Mouse (Mus musculus): ENCODE results near the gene Fam161b.
"Not testable (repeated sequence)": the region's sequence is repeated elsewhere in the genome, so short reads cannot be mapped to it uniquely, and the experiment has no call there.

Gene Fam161b

DNA sequence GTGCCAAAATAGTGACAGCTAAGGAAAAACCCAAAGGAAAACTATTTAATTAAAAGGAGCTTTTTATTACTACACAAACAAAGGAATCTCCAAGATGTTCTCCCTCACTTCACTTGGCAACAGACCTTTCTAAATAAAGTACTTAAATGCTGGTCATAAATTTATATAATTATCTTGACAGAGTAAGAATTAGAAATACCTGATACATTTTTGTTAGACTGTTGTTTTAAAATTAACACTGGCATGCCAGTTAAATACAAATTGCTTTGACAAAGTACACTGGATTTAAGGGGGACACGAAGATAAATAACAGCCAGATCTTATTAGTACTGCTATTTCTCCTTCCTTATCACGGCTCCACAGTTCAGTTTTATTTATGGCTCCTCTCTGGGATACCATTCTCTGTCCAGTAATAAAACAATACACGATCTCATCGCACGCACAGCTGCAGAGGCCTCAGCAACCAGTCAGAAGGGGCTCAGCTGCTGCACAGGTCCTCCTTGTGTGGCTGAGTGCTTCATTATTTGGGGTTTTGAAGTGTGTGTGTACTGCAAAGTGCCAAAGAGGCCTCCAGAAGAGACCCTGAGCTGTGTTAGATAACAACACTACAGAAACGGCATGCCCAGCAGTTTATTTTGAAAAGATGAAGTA, 12.3 kb upstream of the Fam161b start:
- no peak for DNase-seq

DNA sequence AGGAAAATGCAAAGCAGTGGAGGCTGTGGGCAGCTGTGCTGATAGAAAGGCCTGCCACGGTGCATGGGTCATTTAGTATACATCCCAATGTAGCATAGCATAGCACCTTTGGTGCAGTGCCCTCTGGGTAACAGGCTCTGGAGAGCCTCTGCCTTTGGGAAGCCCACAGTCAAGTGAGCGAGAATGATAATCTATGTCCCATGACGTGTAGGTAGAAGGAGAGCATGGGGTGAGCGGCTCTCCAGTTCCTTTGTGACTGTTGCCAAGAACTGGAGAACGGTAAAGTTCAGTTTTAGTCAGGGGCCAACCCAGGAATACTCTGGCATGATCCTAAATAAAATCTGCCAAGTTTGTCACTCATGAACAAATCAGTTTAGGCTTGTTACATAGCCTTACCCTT, 10.0 kb upstream of the Fam161b start:
- DNase-seq, result no peak

DNA sequence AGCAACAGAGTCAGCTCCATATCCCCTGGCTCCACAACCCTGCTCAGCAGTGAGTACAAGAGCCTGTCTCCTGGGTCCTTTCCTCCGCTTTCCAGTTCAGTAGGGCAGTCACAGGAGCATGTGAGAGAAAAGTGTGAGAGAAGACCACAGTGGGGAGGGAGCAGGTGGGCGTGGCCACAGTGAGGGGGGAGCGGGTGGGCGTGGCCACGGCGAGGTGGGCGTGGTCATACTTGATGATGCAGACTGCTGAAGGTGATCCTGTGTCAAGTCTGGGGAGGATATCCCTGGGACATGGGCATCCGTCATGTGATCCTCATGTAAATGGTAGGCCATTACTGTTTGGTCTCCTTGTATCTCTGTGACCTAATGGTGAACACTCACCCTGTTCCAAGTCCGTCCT, 5.3 kb upstream of the Fam161b start:
- no peak for DNase-seq

DNA sequence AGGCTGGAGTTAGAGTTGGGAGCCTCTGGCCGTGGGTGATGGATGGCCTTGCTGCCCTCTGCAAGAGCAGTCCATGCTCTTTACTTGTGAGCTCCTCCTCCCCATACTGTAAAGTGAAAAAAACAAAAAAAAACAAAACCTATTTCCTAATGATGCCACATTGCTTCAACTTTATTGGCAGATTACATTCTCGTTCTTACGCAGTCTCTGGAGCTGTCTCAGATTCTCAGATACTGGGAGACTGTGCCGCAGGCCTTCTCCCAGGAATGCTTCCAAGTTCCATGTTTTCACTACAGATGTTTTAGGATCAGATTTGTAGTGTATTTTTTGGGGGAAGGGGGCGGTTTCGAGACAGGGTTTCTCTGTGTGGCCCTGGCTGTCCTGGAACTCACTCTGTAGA, 3.5 kb upstream of the Fam161b start:
- no peak for DNase-seq

DNA sequence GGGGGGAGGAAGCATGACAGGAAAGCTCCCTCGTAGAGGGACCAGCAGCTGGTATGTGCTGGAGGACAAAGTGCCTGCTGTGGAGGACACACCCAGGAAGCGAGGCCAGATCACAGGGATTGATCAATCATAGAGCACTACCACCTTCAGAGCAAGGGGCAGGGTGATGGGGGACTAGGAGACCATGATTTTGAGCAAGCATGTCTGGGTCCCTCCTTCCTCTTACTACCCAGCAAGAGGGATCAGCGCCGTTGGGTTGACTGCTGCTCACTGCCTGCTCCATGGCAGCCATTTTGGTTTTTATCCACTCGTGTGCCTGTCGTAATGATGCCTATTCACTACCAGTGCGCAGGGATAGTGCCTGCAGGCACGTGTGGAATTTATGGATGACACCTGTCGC, 2.7 kb upstream of the Fam161b start:
- DNase-seq, result no peak

DNA sequence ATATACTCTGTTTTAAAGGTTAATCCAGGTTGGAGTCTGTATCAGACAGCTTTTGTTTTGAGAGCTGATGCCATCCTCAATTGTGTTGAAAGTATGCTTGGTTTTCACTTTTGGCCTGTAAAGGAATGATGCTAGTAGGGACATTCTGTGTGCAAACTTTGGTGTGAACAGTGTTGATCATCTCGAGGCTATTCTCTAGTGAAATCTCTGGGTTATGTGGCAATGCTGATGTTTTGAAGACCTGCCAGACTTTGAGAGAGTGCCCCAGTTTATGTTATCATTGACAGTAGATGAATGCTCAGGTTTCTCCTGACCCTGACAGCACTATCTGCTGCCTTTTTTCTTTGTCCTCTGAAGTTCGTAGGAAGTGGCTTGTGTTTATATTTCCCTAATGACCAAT, 1.2 kb upstream of the Fam161b start:
- no peak for DNase-seq

DNA sequence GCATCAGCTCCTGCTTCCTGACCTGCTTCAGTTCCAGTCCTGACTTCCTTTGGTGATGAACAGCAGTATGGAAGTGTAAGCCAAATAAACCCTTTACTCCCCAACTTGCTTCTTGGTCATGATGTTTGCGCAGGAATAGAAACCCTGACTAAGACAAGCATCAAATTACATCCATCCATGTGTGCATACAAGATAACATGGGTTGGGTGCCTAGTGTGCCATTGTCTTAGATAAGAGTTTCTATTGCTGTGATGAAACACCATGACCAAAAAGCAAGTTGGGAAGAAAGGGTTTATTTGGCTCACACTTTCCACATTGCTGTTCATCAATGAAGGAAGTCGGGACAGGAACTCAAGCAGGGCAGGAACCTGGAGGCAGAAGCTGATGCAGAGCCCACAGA, 2.9 kb downstream of the Fam161b start:
- not testable (repeated sequence) for DNase-seq

DNA sequence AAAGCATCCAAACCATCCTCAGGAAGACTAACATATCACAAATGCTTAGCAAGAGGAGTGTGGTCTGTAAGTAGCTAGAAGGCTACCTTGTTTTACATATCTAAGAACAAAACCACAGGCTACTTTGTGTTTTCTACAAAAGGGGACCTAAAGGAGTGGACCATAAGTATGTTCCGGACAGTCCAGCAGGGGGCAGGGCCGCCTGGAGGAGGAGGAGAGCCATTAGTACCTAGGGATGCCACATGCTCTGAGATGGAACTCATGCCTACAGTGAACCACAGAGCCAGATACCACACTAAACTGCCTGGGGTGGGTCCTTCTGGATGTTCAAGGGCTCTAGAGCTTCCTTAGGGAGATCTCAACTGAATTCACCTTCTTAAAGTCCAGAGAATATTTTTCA, 14.4 kb downstream of the Fam161b start:
- DNase-seq, result no peak

DNA sequence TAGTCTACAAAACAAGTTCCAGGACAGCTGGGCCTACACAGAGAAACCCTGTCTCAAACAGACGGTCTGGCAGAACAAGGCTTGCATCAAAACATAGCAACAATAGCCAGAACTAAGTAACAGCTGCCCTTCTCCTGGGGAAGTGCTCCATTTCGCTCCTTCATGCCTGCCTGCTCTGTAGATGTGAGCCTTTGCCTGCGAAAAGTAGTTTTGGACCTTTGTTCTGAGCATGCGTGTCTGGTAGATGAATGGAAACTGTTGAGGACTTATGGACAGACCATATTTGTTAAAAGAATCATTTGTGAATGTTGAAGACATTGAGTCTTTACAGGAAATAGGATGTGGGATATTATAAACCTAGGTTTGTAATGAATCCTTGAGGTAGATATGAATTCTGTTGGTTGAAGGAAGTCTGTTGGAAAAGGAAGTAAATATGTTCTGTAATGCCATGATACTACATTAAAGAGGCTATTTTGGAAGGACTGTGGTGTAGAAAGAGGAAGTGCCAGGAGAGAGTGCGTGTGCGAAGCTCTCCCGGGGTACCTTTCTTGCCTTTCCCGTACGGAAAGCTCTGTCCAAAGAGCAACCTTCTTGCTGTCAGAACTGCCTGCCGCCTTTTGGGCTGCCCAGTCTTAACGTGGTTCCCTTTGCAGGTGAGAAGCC, 24.5 kb downstream of the Fam161b start:
- no peak for DNase-seq

DNA sequence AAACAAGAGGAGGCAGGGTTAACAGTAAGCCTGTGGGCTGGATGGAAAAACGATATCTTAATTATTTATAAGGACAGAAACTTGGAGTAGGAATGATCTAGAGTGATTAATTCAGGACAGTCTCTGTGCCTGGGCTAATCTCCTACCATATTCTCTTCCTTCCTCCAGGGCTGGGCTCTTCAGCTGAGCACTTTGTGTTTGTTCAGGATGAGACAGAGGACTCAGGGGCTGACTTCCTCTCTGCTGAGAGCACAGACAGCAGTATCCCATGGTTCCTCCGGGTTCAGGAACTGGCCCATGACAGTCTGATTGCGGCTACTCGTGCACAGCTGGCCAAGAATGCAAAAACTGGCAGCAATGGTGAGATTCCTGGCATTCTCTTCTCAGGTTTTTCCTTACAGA, 34.5 kb downstream of the Fam161b start:
- no peak for DNase-seq

DNA sequence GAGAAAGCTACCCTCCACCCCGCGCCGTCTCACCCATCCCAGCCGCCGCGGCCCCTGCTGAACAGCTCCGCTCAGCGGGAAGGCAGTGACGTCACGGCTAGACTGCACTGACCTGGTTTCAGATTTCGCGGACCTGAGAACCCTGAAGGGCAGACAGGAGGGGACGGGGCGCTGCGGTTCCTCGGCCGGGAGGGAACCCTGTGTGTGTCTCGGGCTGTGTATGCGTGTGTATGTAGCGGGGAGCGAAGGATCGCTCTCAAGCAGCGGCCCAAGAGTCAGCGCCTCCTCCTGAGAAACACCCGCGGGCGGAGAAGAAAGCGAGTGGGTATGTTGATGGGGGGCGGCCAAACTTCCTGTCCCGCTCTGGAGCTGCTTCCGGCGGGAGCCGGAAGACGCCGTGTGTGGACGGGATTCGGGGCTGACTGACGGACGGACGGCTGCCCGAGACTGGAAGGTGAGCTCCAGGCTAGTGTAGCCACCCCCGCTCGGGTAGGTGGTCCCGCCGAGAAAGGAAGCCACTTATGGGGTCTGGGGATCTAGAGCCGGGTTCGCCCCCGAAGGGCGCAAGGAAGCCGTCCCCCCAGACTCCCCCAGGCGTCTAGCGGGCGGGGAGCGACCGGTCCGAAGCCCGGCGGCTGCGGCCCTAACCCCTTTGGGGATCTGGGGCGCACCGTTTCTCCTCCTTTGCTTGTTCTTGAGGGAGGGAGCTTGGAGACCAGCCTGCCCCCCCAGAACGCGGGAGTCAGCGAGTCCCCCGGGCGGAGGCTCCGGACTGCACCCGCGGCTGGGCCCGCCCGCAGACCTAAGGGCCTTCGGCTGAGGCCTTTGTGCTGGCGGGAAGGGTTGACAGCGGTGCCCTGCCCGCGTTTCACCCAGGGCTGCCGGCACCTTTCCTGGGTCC, 44.7 kb downstream of the Fam161b start, which contains the start of gene Zfp410:
Gene Zfp410 (plus strand): TSS at position 132 of the 901 bp plus-strand sequence.
- peak; percentile 84 for DNase-seq

DNA sequence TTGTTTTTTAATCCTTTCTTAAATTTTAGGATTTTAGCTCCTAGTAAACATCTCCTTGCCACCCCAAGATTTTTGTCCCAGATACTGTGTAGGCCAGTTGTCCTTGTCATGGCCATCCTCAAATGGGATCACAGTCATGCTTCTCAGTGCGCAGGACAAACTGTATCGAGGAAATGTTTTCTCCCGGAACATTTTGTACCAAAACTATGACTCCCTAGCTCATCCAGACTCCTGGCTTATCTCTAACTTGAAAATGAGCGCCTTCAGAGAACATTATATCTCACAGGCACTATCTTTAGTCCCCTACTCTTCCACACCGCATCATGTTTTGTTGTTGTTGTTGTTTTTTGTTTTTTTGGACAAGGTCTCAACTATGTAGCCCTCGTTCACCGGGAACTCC, 45.6 kb downstream of the Fam161b start:
- no peak for DNase-seq

DNA sequence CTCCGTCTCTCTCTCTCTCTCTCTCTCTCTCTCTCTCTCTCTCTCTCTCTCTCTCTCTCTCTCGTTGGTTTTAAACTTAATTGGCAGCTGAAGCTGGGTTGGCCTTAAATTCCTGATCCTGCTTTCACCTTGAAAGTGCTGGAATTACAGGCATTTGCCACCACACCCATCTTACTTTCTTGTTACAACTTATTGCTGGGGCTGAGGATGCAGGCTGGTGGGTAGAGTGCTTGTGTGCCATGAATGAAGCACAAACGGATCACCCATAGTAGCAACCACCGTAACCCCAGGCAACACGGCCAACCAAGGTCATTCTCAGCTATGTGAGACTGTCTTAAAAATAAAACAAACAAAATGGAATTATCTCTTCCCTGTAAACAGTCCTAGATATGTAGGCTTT, 50.3 kb downstream of the Fam161b start:
- no peak for DNase-seq

DNA sequence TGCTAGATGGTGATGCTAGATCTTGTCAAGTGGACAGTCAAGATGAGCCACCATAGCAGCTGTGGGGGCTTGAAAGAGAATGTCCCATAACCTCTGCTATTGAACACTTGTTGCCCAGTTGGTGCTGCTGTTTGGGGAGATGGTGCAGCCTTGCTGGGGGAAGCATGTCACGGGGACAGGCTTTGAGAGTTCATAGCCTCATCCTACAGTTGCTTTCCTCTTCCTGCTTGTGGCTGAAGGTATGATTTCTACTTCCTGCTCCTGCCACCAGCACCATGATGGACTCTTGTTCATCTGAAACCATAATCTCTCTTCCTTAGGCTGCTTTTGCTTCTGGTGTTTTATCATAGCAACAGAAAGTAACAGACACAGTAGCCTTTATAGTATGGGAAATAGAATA, 57.1 kb downstream of the Fam161b start:
- no peak for DNase-seq

DNA sequence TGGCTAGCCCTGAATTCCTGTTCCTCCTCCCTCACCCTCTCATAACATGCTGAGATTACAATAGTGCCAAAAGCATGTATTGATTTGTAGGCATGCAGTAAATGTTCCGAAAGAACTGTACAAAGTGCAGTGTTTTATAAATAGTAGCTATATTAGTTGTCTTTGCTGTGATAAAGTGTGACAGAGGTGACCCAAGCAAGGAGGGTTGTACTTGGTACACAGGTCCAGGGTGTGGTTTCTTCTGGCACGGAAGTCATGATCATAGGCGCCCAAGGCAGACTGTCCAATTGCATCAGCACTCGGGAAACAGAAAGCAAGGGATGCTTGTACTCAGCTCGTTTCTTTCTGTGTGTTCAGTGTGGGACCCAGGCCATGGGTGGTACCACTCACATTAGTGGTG, 57.5 kb downstream of the Fam161b start:
- DNase-seq, result no peak

DNA sequence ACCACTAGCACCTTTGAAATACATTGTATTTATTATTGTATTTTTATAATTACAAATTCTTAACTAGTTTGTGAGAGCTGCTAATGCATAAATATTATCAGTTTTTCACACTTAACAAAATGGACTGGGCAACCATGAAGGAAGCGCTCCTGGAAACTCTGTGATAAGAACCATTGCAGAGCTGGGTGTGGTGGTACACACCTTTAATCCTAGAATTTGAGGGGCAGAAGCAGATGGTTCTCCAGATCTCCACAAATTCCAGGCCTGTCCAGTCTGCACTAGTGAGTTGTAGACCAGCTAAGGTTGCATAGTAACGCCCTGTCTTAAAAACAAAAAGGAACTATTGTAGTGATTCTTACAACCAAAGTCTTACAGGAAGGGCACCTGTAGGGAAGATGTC, 62.4 kb downstream of the Fam161b start:
- DNase-seq, result no peak

DNA sequence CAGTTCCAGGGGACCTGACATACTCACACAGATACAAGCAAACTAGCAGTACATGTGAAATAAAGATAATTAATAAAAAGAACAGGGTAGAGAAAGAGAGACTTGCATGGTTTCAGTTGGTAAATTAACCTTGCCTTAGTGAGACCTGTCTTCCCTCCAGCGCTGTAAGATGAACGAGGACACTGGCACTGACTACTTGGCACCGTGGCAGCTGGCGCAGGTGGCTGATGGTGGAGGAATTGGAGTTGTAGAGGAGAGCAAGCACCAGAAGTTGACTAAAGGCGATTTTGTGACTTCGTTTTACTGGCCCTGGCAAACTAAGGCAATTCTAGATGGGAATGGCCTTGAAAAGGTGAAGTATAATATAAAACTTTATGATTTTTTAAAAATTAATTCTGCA, 63.8 kb downstream of the Fam161b start:
- no peak for DNase-seq
